Comparison of ENCODE assay signal across 12 mouse cellular contexts in the genomic region with DNA sequence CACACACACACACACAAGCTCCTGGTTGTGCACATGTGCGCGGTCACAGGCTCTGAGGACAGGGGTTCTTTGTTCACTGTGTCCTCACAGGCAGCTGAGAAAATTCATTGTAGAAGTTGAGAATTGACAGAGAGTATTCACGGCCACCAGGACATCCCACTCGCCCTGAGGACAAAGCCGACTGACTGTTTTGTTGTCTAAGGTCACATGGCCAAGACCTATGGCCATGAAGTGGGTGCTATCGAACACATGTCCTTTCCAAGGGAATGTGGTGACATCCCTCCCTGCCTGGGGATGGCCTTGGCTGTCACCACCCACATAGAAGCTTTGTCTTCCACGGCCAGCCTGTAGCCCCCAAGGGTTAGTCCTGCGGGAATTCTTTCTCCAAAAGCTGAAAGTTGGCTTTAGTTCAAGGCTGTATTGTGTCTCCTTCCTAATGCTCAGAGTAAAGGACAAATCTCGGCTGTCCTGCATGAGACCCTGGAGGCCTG. TPM values are rescaled to one million over a fixed set of nuclear protein-coding genes. Genes with fewer than 3 reads are reported as not detected.
DNase-seq lines count a peak whose midpoint lies in the region; ATAC-seq lines count a peak whose summit lies in the region.
"Had no signal": no experiment of that assay in that cellular context is flagged by ENCODE, and none has a peak within 500 bp of the region (broad histone marks: within the 10 kb centered on the region; RNA-seq: fewer than 3 reads in every experiment).

No protein-coding gene starts in this region.

- peaks cover 12% of the 10 kb centered on the region for H3K36me3 ChIP-seq in midbrain, embryonic 10.5 days
- H3K36me3 ChIP-seq in midbrain, embryonic 15.5 days (replicated peaks) = no peaks in the 10 kb centered on the region; the same call in 1 of the 2 replicates
- no peaks in the 10 kb centered on the region for H3K36me3 ChIP-seq in hindbrain, embryonic 11.5 days (ENCODE audit: control insufficient read depth, insufficient read depth, low read length)
- H3K36me3 ChIP-seq in neural tube, embryonic 13.5 days = no peaks in the 10 kb centered on the region

- no peak overlapping the region for H3K4me2 ChIP-seq in midbrain, embryonic 15.5 days
- H3K4me2 ChIP-seq in hindbrain, embryonic 11.5 days (replicated peaks; ENCODE audit: low read depth, low read length) = no peak overlapping the region
- no peak overlapping the region for H3K4me2 ChIP-seq in neural tube, embryonic 13.5 days

- ATAC-seq in midbrain, embryonic 15.5 days (replicated peaks) = no peak
- peak; percentile 37; the same call in 1 of the 2 replicates for ATAC-seq in hindbrain, embryonic 11.5 days (ENCODE audit: low FRiP score)
- ATAC-seq in neural tube, embryonic 13.5 days (ENCODE audit: low read depth) = 0 out of 2 replicates have a peak, but pooled peaks have one; percentile 38

- no peak overlapping the region for H3K9ac ChIP-seq in midbrain, embryonic 15.5 days
- no peak overlapping the region for H3K9ac ChIP-seq in hindbrain, embryonic 11.5 days (ENCODE audit: low read depth, low read length)
- no peak overlapping the region for H3K9ac ChIP-seq in neural tube, embryonic 13.5 days

- peaks cover 38% of the 10 kb centered on the region for H3K4me1 ChIP-seq in midbrain, embryonic 10.5 days
- peaks cover 13% of the 10 kb centered on the region for H3K4me1 ChIP-seq in midbrain, embryonic 15.5 days
- H3K4me1 ChIP-seq in hindbrain, embryonic 11.5 days (replicated peaks; ENCODE audit: control insufficient read depth, insufficient read depth, low read length) = no peaks in the 10 kb centered on the region
- peaks cover 26% of the 10 kb centered on the region for H3K4me1 ChIP-seq in neural tube, embryonic 13.5 days (replicated peaks)

- 67% methylated on average over 9 of the region's 9 CpGs for WGBS in midbrain, embryonic 10.5 days
- 34% methylated on average over 9 of the region's 9 CpGs for WGBS in midbrain, embryonic 15.5 days
- 41% methylated on average over 9 of the region's 9 CpGs for WGBS in hindbrain, embryonic 11.5 days
- 43% methylated on average over 9 of the region's 9 CpGs for WGBS in neural tube, embryonic 13.5 days

- no peaks in the 10 kb centered on the region for H3K27me3 ChIP-seq in midbrain, embryonic 10.5 days (ENCODE audit: low read depth, poor library complexity, severe bottlenecking)
- no peaks in the 10 kb centered on the region for H3K27me3 ChIP-seq in midbrain, embryonic 15.5 days (replicated peaks)
- H3K27me3 ChIP-seq in hindbrain, embryonic 11.5 days (ENCODE audit: control insufficient read depth, insufficient read depth, low read length) = no peaks in the 10 kb centered on the region; the same call in 1 of the 2 replicates
- H3K27me3 ChIP-seq in neural tube, embryonic 13.5 days = no peaks in the 10 kb centered on the region

- peak; percentile 17 for DNase-seq in embryo, embryonic 11 days
- no peak for DNase-seq in embryo, embryonic 9.5 days (ENCODE audit: extremely low spot score)
- DNase-seq in midbrain, embryonic 10.5 days (ENCODE audit: low spot score) = peak; percentile 26
- peak; percentile 43 for DNase-seq in hindbrain, embryonic 11.5 days (ENCODE audit: low spot score)
- DNase-seq in spleen, postnatal 36 days (ENCODE audit: low spot score in 2 of 2) = no peak
- DNase-seq in right cerebral cortex, adult 2 months (ENCODE audit: low spot score in 2 of 2) = no peak
- DNase-seq: gastrocnemius, postnatal 14 days; heart, postnatal 14 days; liver; lung, postnatal 36 days had no signal

- 0 out of 2 replicates have a peak, but pooled peaks cover 4% of the 10 kb centered on the region for H3K9me3 ChIP-seq in midbrain, embryonic 10.5 days (replicated peaks)
- H3K9me3 ChIP-seq in midbrain, embryonic 15.5 days = no peaks in the 10 kb centered on the region
- no peaks in the 10 kb centered on the region for H3K9me3 ChIP-seq in hindbrain, embryonic 11.5 days (ENCODE audit: control insufficient read depth, low read length)
- H3K9me3 ChIP-seq in neural tube, embryonic 13.5 days = no peaks in the 10 kb centered on the region; the same call in 1 of the 2 replicates

- H3K4me3 ChIP-seq in midbrain, embryonic 10.5 days = no peak overlapping the region
- H3K4me3 ChIP-seq in midbrain, embryonic 15.5 days = no peak overlapping the region
- H3K4me3 ChIP-seq in hindbrain, embryonic 11.5 days (ENCODE audit: low read depth, low read length) = no peak overlapping the region
- no peak overlapping the region for H3K4me3 ChIP-seq in neural tube, embryonic 13.5 days

- peak overlapping the region; percentile 58 for H3K27ac ChIP-seq in midbrain, embryonic 10.5 days (replicated peaks)
- no peak overlapping the region for H3K27ac ChIP-seq in midbrain, embryonic 15.5 days
- H3K27ac ChIP-seq in hindbrain, embryonic 11.5 days (ENCODE audit: low read depth, low read length) = peak overlapping the region; percentile 53
- no peak overlapping the region for H3K27ac ChIP-seq in neural tube, embryonic 13.5 days (replicated peaks)

RNA-seq across cellular contexts. Expression of a gene that starts 26.8 kb away (rescaled TPM):
- 54.4 and 55.8 TPM in 2 replicates for polyA plus RNA-seq in midbrain, embryonic 10.5 days (2016; fragmentation: Nextera tagmentation; extraction: Ambion mirVana)
- 6.0 and 7.3 TPM in 2 replicates for polyA plus RNA-seq in midbrain, embryonic 15.5 days (2015; fragmentation: Nextera tagmentation; extraction: Ambion mirVana)
- 37.8 and 38.3 TPM in 2 replicates for polyA plus RNA-seq in hindbrain, embryonic 11.5 days (2014; fragmentation: Nextera tagmentation; extraction: Ambion mirVana)
- polyA plus RNA-seq in neural tube, embryonic 13.5 days (2015; fragmentation: Nextera tagmentation; extraction: Ambion mirVana) = 9.4 and 11.0 TPM in 2 replicates

RNA-seq across cellular contexts. Expression of a gene that starts 53.6 kb away (rescaled TPM):
- polyA plus RNA-seq in midbrain, embryonic 10.5 days (2016; fragmentation: Nextera tagmentation; extraction: Ambion mirVana) = 17.7 and 19.6 TPM in 2 replicates
- 14.3 and 14.6 TPM in 2 replicates for polyA plus RNA-seq in midbrain, embryonic 15.5 days (2015; fragmentation: Nextera tagmentation; extraction: Ambion mirVana)
- polyA plus RNA-seq in hindbrain, embryonic 11.5 days (2014; fragmentation: Nextera tagmentation; extraction: Ambion mirVana) = 14.8 and 15.4 TPM in 2 replicates
- polyA plus RNA-seq in neural tube, embryonic 13.5 days (2015; fragmentation: Nextera tagmentation; extraction: Ambion mirVana) = 13.1 and 13.4 TPM in 2 replicates

Comparison
In these comparisons a context has a peak if more than half of its experiments do, and no peak if none do; other contexts are left out.
1. DNase-seq: peak in embryo, embryonic 11 days (single experiment), midbrain, embryonic 10.5 days (single experiment) and hindbrain, embryonic 11.5 days (single experiment); none in embryo, embryonic 9.5 days (single experiment), spleen, postnatal 36 days (0 of 2) and right cerebral cortex, adult 2 months (0 of 2).
2. H3K27ac ChIP-seq: peak in midbrain, embryonic 10.5 days (single experiment) and hindbrain, embryonic 11.5 days (single experiment); none in midbrain, embryonic 15.5 days (single experiment) and neural tube, embryonic 13.5 days (single experiment).